Mouse (Mus musculus): ENCODE data around the gene Mrgpre. TPM values are rescaled to one million over a fixed set of nuclear protein-coding genes. Genes with fewer than 3 reads are reported as not detected.

Gene Mrgpre
- total and polyA plus RNA-seq, 2 experiments = 0.09 to 0.78 TPM

- TF ChIP-seq POLR2A (IDR thresholded peaks at IDR 0.05; ENCODE audit: extremely low read depth, insufficient read depth, low read length) = peak; percentile 85
- TF ChIP-seq CTCF (IDR thresholded peaks at IDR 0.05; ENCODE audit: low read depth, low read length) = peak; percentile 78
- Histone ChIP-seq H3K79me2 (ENCODE audit: control insufficient read depth, insufficient read depth, low read length) (peaks cover 7% of the 10 kb centered on the region; the same call in 1 of the 2 replicates), H3K4me3 (ENCODE audit: insufficient read depth, low read depth, low read length) (peak overlapping the region; percentile 64), H3K36me3 (ENCODE audit: control insufficient read depth, insufficient read depth, low read length) (no peaks in the 10 kb centered on the region), H3K4me1 (ENCODE audit: control insufficient read depth, insufficient read depth, low read length) (peaks cover 27% of the 10 kb centered on the region), H3K27me3 (ENCODE audit: control insufficient read depth, insufficient read depth, low read length) (no peaks in the 10 kb centered on the region), H3K9ac (ENCODE audit: low read depth, low read length) (peak overlapping the region; percentile 80), H3K27ac (replicated peaks; ENCODE audit: insufficient read depth, low read depth, low read length) (peak overlapping the region; percentile 85)
- peak; percentile 97 for DNase-seq (ENCODE audit: extremely low read depth, low read depth, low spot score)
- under 1% methylated on average over 37 of the region's 37 CpGs for WGBS
Measured at GRCm38 (mm10) chr7:143829504-143830331, 45.4 kb upstream of the Mrgpre start.

GRCm38 (mm10) chr7:143826985-143827384, 42.7 kb upstream of the Mrgpre start:
- 86% methylated on average over 2 of the region's 2 CpGs for WGBS

GRCm38 (mm10) chr7:143823266-143823605, 38.9 kb upstream of the Mrgpre start:
- H3K4me1 ChIP-seq (ENCODE audit: control insufficient read depth, insufficient read depth, low read length) = peaks cover 3% of the 10 kb centered on the region
- H3K27me3 ChIP-seq (ENCODE audit: control insufficient read depth, insufficient read depth, low read length) = no peaks in the 10 kb centered on the region
- H3K79me2 ChIP-seq (ENCODE audit: control insufficient read depth, insufficient read depth, low read length) = peaks cover 5% of the 10 kb centered on the region; the same call in 1 of the 2 replicates
- WGBS = 84% methylated on average over 4 of the region's 4 CpGs
- H3K4me3 ChIP-seq (ENCODE audit: insufficient read depth, low read depth, low read length) = peak overlapping the region; percentile 7; the same call in 1 of the 2 replicates
- peaks cover 3% of the 10 kb centered on the region; the same call in 1 of the 2 replicates for H3K36me3 ChIP-seq (ENCODE audit: control insufficient read depth, insufficient read depth, low read length)
- TF ChIP-seq POLR2A (IDR thresholded peaks at IDR 0.05; ENCODE audit: extremely low read depth, insufficient read depth, low read length) (no peak), CTCF (IDR thresholded peaks at IDR 0.05; ENCODE audit: low read depth, low read length) (no peak)
- H3K9ac ChIP-seq (ENCODE audit: low read depth, low read length) = peak overlapping the region; percentile 46
- no peak for DNase-seq (ENCODE audit: extremely low read depth, low read depth, low spot score)
- peak overlapping the region; percentile 66 for H3K27ac ChIP-seq (replicated peaks; ENCODE audit: insufficient read depth, low read depth, low read length)

More at GRCm38 (mm10) chr7:143826985-143827384, 42.7 kb upstream of the Mrgpre start:
- Histone ChIP-seq H3K4me3 (ENCODE audit: insufficient read depth, low read depth, low read length) (no peak overlapping the region), H3K79me2 (ENCODE audit: control insufficient read depth, insufficient read depth, low read length) (peaks cover 4% of the 10 kb centered on the region; the same call in 1 of the 2 replicates), H3K27me3 (ENCODE audit: control insufficient read depth, insufficient read depth, low read length) (no peaks in the 10 kb centered on the region), H3K27ac (replicated peaks; ENCODE audit: insufficient read depth, low read depth, low read length) (no peak overlapping the region), H3K9ac (ENCODE audit: low read depth, low read length) (no peak overlapping the region), H3K4me1 (ENCODE audit: control insufficient read depth, insufficient read depth, low read length) (peaks cover 5% of the 10 kb centered on the region), H3K36me3 (ENCODE audit: control insufficient read depth, insufficient read depth, low read length) (no peaks in the 10 kb centered on the region)
- TF ChIP-seq CTCF (IDR thresholded peaks at IDR 0.05; ENCODE audit: low read depth, low read length) = no peak
- TF ChIP-seq POLR2A (IDR thresholded peaks at IDR 0.05; ENCODE audit: extremely low read depth, insufficient read depth, low read length) = no peak
- no peak for DNase-seq (ENCODE audit: extremely low read depth, low read depth, low spot score)

- peak within 1 kb of the TSS; percentile 82 for H3K27ac ChIP-seq (replicated peaks; ENCODE audit: insufficient read depth, low read depth, low read length)
- no peaks in the 10 kb centered on the region for H3K27me3 ChIP-seq (ENCODE audit: control insufficient read depth, insufficient read depth, low read length)
- peak within 1 kb of the TSS; percentile 77 for H3K9ac ChIP-seq (ENCODE audit: low read depth, low read length)
- peaks cover 3% of the 10 kb centered on the region; the same call in 1 of the 2 replicates for H3K36me3 ChIP-seq (ENCODE audit: control insufficient read depth, insufficient read depth, low read length)
- peak; percentile 92 for DNase-seq (ENCODE audit: extremely low read depth, low read depth, low spot score)
- peak within 1 kb of the TSS; percentile 53 for H3K4me3 ChIP-seq (ENCODE audit: insufficient read depth, low read depth, low read length)
- peaks cover 5% of the 10 kb centered on the region; the same call in 1 of the 2 replicates for H3K79me2 ChIP-seq (ENCODE audit: control insufficient read depth, insufficient read depth, low read length)
- WGBS = under 1% methylated on average over 40 of the region's 40 CpGs
- TF ChIP-seq CTCF (IDR thresholded peaks at IDR 0.05; ENCODE audit: low read depth, low read length) (no peak), POLR2A (IDR thresholded peaks at IDR 0.05; ENCODE audit: extremely low read depth, insufficient read depth, low read length) (peak; percentile 91)
- peaks cover 3% of the 10 kb centered on the region for H3K4me1 ChIP-seq (ENCODE audit: control insufficient read depth, insufficient read depth, low read length)
Measured at GRCm38 (mm10) chr7:143822375-143823265, 38.3 kb upstream of the Mrgpre start, which contains the start of the genes Nadsyn1 and Dhcr7. Nadsyn1 (minus strand) TSS chr7:143822849. Dhcr7 (plus strand) TSS chr7:143823145.

GRCm38 (mm10) chr7:143821241-143821640, 36.9 kb upstream of the Mrgpre start:
- Histone ChIP-seq H3K79me2 (ENCODE audit: control insufficient read depth, insufficient read depth, low read length) (peaks cover 5% of the 10 kb centered on the region; the same call in 1 of the 2 replicates), H3K36me3 (ENCODE audit: control insufficient read depth, insufficient read depth, low read length) (peaks cover 10% of the 10 kb centered on the region), H3K27me3 (ENCODE audit: control insufficient read depth, insufficient read depth, low read length) (no peaks in the 10 kb centered on the region), H3K9ac (ENCODE audit: low read depth, low read length) (no peak overlapping the region), H3K4me3 (ENCODE audit: insufficient read depth, low read depth, low read length) (no peak overlapping the region), H3K4me1 (ENCODE audit: control insufficient read depth, insufficient read depth, low read length) (peaks cover 3% of the 10 kb centered on the region), H3K27ac (replicated peaks; ENCODE audit: insufficient read depth, low read depth, low read length) (no peak overlapping the region)
- WGBS = 36% methylated on average over 2 of the region's 2 CpGs
- no peak for TF ChIP-seq POLR2A (IDR thresholded peaks at IDR 0.05; ENCODE audit: extremely low read depth, insufficient read depth, low read length)
- TF ChIP-seq CTCF (IDR thresholded peaks at IDR 0.05; ENCODE audit: low read depth, low read length) = no peak
- DNase-seq (ENCODE audit: extremely low read depth, low read depth, low spot score) = peak; percentile 61

Measured in liver, adult 2 months (tissue).